19 mouse cellular contexts compared by ENCODE assay signal in genomic region chr12:75856096-75856868, GRCm38 (mm10). TPM values are rescaled to one million over a fixed set of nuclear protein-coding genes. Genes with fewer than 3 reads are reported as not detected.
DNase-seq lines count a peak whose midpoint lies in the region; ATAC-seq and TF ChIP-seq lines count a peak whose summit lies in the region.
"Had no signal": no experiment of that assay in that cellular context is flagged by ENCODE, and none has a peak within 500 bp of the region (broad histone marks: within the 10 kb centered on the region; RNA-seq: fewer than 3 reads in every experiment).

No protein-coding gene starts in this region.

- ATAC-seq in hindbrain, embryonic 16.5 days, result 0 out of 2 replicates have a peak, but pooled peaks have one; percentile 20
- peak; percentile 78 for ATAC-seq in intestine, postnatal 0 days

- DNase-seq in hindbrain, embryonic 10.5 days (ENCODE audit: low spot score), result no peak
- peak; percentile 89 for DNase-seq in 416B (ENCODE audit: low read depth)
- peak; percentile 57 for DNase-seq in Muller cell, postnatal 12 days (ENCODE audit: inconsistent ontology term)
- DNase-seq in thymus, postnatal 36 days, result no peak
- DNase-seq in adrenal gland, postnatal 25 days, result no peak
- no peak for DNase-seq in right cerebral cortex, postnatal 14 days
- DNase-seq: cerebellum, postnatal 36 days; gastrocnemius, adult 2 months; heart, adult 18-20 months; heart, postnatal 36 days; layer of hippocampus, adult 9-11 months; lung, adult 18-20 months; lung, postnatal 4 days; midbrain, embryonic 14.5 days; right cerebral cortex, postnatal 25 days had no signal

- H3K9me3 ChIP-seq in hindbrain, embryonic 16.5 days (ENCODE audit: control insufficient read depth, low read length), result no peaks in the 10 kb centered on the region
- H3K9me3 ChIP-seq in hindbrain, embryonic 10.5 days, result no peaks in the 10 kb centered on the region
- no peaks in the 10 kb centered on the region for H3K9me3 ChIP-seq in intestine, postnatal 0 days (ENCODE audit: control insufficient read depth)
- H3K9me3 ChIP-seq: embryonic facial prominence, embryonic 12.5 days; limb, embryonic 15.5 days had no signal

- peaks cover 2% of the 10 kb centered on the region; the same call in 1 of the 2 replicates for H3K4me1 ChIP-seq in hindbrain, embryonic 16.5 days (ENCODE audit: control insufficient read depth, insufficient read depth, low read depth, low read length)
- peaks cover 9% of the 10 kb centered on the region for H3K4me1 ChIP-seq in hindbrain, embryonic 10.5 days (replicated peaks)
- H3K4me1 ChIP-seq in intestine, postnatal 0 days (replicated peaks; ENCODE audit: control insufficient read depth, insufficient read depth, low read length), result peaks cover 16% of the 10 kb centered on the region

- H3K9ac ChIP-seq in hindbrain, embryonic 16.5 days (ENCODE audit: low read depth, low read length), result no peak overlapping the region
- H3K9ac ChIP-seq in intestine, postnatal 0 days (ENCODE audit: low read depth, low read length), result no peak overlapping the region
- H3K9ac ChIP-seq: embryonic facial prominence, embryonic 12.5 days; limb, embryonic 15.5 days had no signal

- no peak for TF ChIP-seq CTCF in intestine, postnatal 0 days (IDR thresholded peaks at IDR 0.05; ENCODE audit: low read depth)

- H3K27ac ChIP-seq in hindbrain, embryonic 16.5 days (ENCODE audit: low read depth, low read length), result no peak overlapping the region
- no peak overlapping the region for H3K27ac ChIP-seq in hindbrain, embryonic 10.5 days
- H3K27ac ChIP-seq in intestine, postnatal 0 days (ENCODE audit: low read depth, low read length), result peak overlapping the region; percentile 57
- H3K27ac ChIP-seq: embryonic facial prominence, embryonic 12.5 days; gastrocnemius, adult 2 months; limb, embryonic 15.5 days had no signal

- H3K4me2 ChIP-seq in hindbrain, embryonic 16.5 days (ENCODE audit: low read length), result no peak overlapping the region
- H3K4me2 ChIP-seq in intestine, postnatal 0 days (replicated peaks; ENCODE audit: low read depth), result peak overlapping the region; percentile 27; the same call in 1 of the 2 replicates
- H3K4me2 ChIP-seq: embryonic facial prominence, embryonic 12.5 days; limb, embryonic 15.5 days had no signal

- H3K4me3 ChIP-seq in hindbrain, embryonic 16.5 days (ENCODE audit: low read length), result no peak overlapping the region
- H3K4me3 ChIP-seq in hindbrain, embryonic 10.5 days, result no peak overlapping the region
- H3K4me3 ChIP-seq in intestine, postnatal 0 days (ENCODE audit: low read depth, low read length), result no peak overlapping the region
- H3K4me3 ChIP-seq: embryonic facial prominence, embryonic 12.5 days; gastrocnemius, adult 2 months; limb, embryonic 15.5 days had no signal

- WGBS in hindbrain, embryonic 16.5 days, result 74% methylated on average over 14 of the region's 14 CpGs
- WGBS in hindbrain, embryonic 10.5 days, result 80% methylated on average over 14 of the region's 14 CpGs
- WGBS in intestine, postnatal 0 days, result 47% methylated on average over 14 of the region's 14 CpGs

- no peaks in the 10 kb centered on the region for H3K36me3 ChIP-seq in hindbrain, embryonic 16.5 days (ENCODE audit: control insufficient read depth, insufficient read depth, low read length)
- H3K36me3 ChIP-seq in hindbrain, embryonic 10.5 days, result peaks cover 13% of the 10 kb centered on the region
- no peaks in the 10 kb centered on the region for H3K36me3 ChIP-seq in intestine, postnatal 0 days (ENCODE audit: control insufficient read depth, insufficient read depth)
- H3K36me3 ChIP-seq: embryonic facial prominence, embryonic 12.5 days; limb, embryonic 15.5 days had no signal

- no peaks in the 10 kb centered on the region for H3K27me3 ChIP-seq in hindbrain, embryonic 16.5 days (replicated peaks; ENCODE audit: control insufficient read depth, insufficient read depth, low read length)
- no peaks in the 10 kb centered on the region for H3K27me3 ChIP-seq in hindbrain, embryonic 10.5 days (ENCODE audit: insufficient read depth, poor library complexity, severe bottlenecking)
- no peaks in the 10 kb centered on the region for H3K27me3 ChIP-seq in intestine, postnatal 0 days (replicated peaks; ENCODE audit: control insufficient read depth, insufficient read depth, low read length)
- H3K27me3 ChIP-seq: embryonic facial prominence, embryonic 12.5 days; limb, embryonic 15.5 days had no signal

RNA-seq across cellular contexts. Expression of gene Syne2, which starts 38.3 kb away (rescaled TPM):
- 41.3 and 42.6 TPM in 2 replicates for polyA plus RNA-seq in hindbrain, embryonic 16.5 days (2015; fragmentation: Nextera tagmentation; extraction: Ambion mirVana)
- 84.3 and 91.3 TPM in 2 replicates for polyA plus RNA-seq in hindbrain, embryonic 10.5 days (2016; fragmentation: Nextera tagmentation; extraction: Ambion mirVana)
- 14.5 and 17.3 TPM in 2 replicates for polyA plus RNA-seq in intestine, postnatal 0 days (2015; fragmentation: Nextera tagmentation; extraction: Ambion mirVana)
- total RNA-seq in adrenal gland, postnatal 25 days (2021), result 47.9 and 67.7 TPM in 2 replicates

Comparison
In these comparisons a context has a peak if more than half of its experiments do, and no peak if none do; other contexts are left out.
1. DNase-seq: peak in 416B (single experiment) and Muller cell, postnatal 12 days (single experiment); none in hindbrain, embryonic 10.5 days (single experiment), thymus, postnatal 36 days (0 of 2), adrenal gland, postnatal 25 days (single experiment) and right cerebral cortex, postnatal 14 days (single experiment).